Mouse (Mus musculus): ENCODE results near the gene Fntb. TPM values are rescaled to one million over a fixed set of nuclear protein-coding genes. Genes with fewer than 3 reads are reported as not detected.

The Fntb gene
- polyA plus RNA-seq, 1 experiment from 2014 or later, result 39.9 TPM

- no peaks in the 10 kb centered on the region for H3K4me1 ChIP-seq (ENCODE audit: control insufficient read depth, insufficient read depth, low read length)
- 89% methylated on average over 8 of the region's 8 CpGs for WGBS
- no peak overlapping the region for H3K4me3 ChIP-seq (replicated peaks; ENCODE audit: low read depth, low read length)
- H3K36me3 ChIP-seq (ENCODE audit: control insufficient read depth, insufficient read depth, low read length), result peaks cover 28% of the 10 kb centered on the region
- H3K9me3 ChIP-seq (ENCODE audit: control insufficient read depth, low read length), result no peaks in the 10 kb centered on the region
- ATAC-seq (ENCODE audit: low FRiP score, low TSS enrichment) (no peak), DNase-seq (no peak)
- no peak overlapping the region for H3K27ac ChIP-seq (replicated peaks; ENCODE audit: low read depth, low read length)
- H3K4me2 ChIP-seq (ENCODE audit: low read length), result no peak overlapping the region
- no peak overlapping the region for H3K9ac ChIP-seq (replicated peaks; ENCODE audit: low read length)
- H3K27me3 ChIP-seq (ENCODE audit: control insufficient read depth, insufficient read depth, low read length), result no peaks in the 10 kb centered on the region
Observed at GRCm38 (mm10) chr12:76920990-76921389, 155.6 kb downstream of the Fntb start.

- DNase-seq, result no peak
- H3K9me3 ChIP-seq (ENCODE audit: control insufficient read depth, low read length), result no peaks in the 10 kb centered on the region
- peaks cover 14% of the 10 kb centered on the region; the same call in 1 of the 2 replicates for H3K36me3 ChIP-seq (ENCODE audit: control insufficient read depth, insufficient read depth, low read length)
- no peak overlapping the region for H3K4me3 ChIP-seq (replicated peaks; ENCODE audit: low read depth, low read length)
- H3K9ac ChIP-seq (replicated peaks; ENCODE audit: low read length), result no peak overlapping the region
- no peaks in the 10 kb centered on the region for H3K4me1 ChIP-seq (ENCODE audit: control insufficient read depth, insufficient read depth, low read length)
- no peak overlapping the region for H3K27ac ChIP-seq (replicated peaks; ENCODE audit: low read depth, low read length)
- 96% methylated on average over 8 of the region's 8 CpGs for WGBS
- no peaks in the 10 kb centered on the region for H3K27me3 ChIP-seq (ENCODE audit: control insufficient read depth, insufficient read depth, low read length)
- no peak overlapping the region for H3K4me2 ChIP-seq (ENCODE audit: low read length)
- ATAC-seq (ENCODE audit: low FRiP score, low TSS enrichment), result no peak
Observed at GRCm38 (mm10) chr12:76923118-76923517, 157.7 kb downstream of the Fntb start.

GRCm38 (mm10) chr12:76924904-76925604 is 159.7 kb downstream of the Fntb start:
- H3K9ac ChIP-seq (replicated peaks; ENCODE audit: low read length), result no peak overlapping the region
- no peak for ATAC-seq (ENCODE audit: low FRiP score, low TSS enrichment)
- 95% methylated on average over 10 of the region's 10 CpGs for WGBS

GRCm38 (mm10) chr12:76926338-76926945 is 161.1 kb downstream of the Fntb start:
- no peak overlapping the region for H3K4me3 ChIP-seq (replicated peaks; ENCODE audit: low read depth, low read length)
- peaks cover 2% of the 10 kb centered on the region; the same call in 1 of the 2 replicates for H3K36me3 ChIP-seq (ENCODE audit: control insufficient read depth, insufficient read depth, low read length)
- no peak overlapping the region for H3K4me2 ChIP-seq (ENCODE audit: low read length)
- H3K9ac ChIP-seq (replicated peaks; ENCODE audit: low read length), result no peak overlapping the region
- ATAC-seq (ENCODE audit: low FRiP score, low TSS enrichment) (no peak), DNase-seq (no peak)
- H3K27me3 ChIP-seq (ENCODE audit: control insufficient read depth, insufficient read depth, low read length), result no peaks in the 10 kb centered on the region
- no peaks in the 10 kb centered on the region for H3K4me1 ChIP-seq (ENCODE audit: control insufficient read depth, insufficient read depth, low read length)
- 86% methylated on average over 10 of the region's 10 CpGs for WGBS
- no peak overlapping the region for H3K27ac ChIP-seq (replicated peaks; ENCODE audit: low read depth, low read length)
- H3K9me3 ChIP-seq (ENCODE audit: control insufficient read depth, low read length), result no peaks in the 10 kb centered on the region

More at GRCm38 (mm10) chr12:76924904-76925604, 159.7 kb downstream of the Fntb start:
- DNase-seq, result no peak
- Histone ChIP-seq H3K27me3 (ENCODE audit: control insufficient read depth, insufficient read depth, low read length) (no peaks in the 10 kb centered on the region), H3K9me3 (ENCODE audit: control insufficient read depth, low read length) (no peaks in the 10 kb centered on the region), H3K27ac (replicated peaks; ENCODE audit: low read depth, low read length) (no peak overlapping the region), H3K4me2 (ENCODE audit: low read length) (no peak overlapping the region), H3K36me3 (ENCODE audit: control insufficient read depth, insufficient read depth, low read length) (peaks cover 14% of the 10 kb centered on the region), H3K4me1 (ENCODE audit: control insufficient read depth, insufficient read depth, low read length) (no peaks in the 10 kb centered on the region), H3K4me3 (replicated peaks; ENCODE audit: low read depth, low read length) (no peak overlapping the region)

- Histone ChIP-seq H3K36me3 (ENCODE audit: control insufficient read depth, insufficient read depth, low read length) (peaks cover 2% of the 10 kb centered on the region; the same call in 1 of the 2 replicates), H3K4me3 (replicated peaks; ENCODE audit: low read depth, low read length) (no peak overlapping the region), H3K4me2 (ENCODE audit: low read length) (no peak overlapping the region), H3K27ac (replicated peaks; ENCODE audit: low read depth, low read length) (no peak overlapping the region), H3K9me3 (ENCODE audit: control insufficient read depth, low read length) (no peaks in the 10 kb centered on the region), H3K9ac (replicated peaks; ENCODE audit: low read length) (no peak overlapping the region), H3K4me1 (ENCODE audit: control insufficient read depth, insufficient read depth, low read length) (no peaks in the 10 kb centered on the region), H3K27me3 (ENCODE audit: control insufficient read depth, insufficient read depth, low read length) (no peaks in the 10 kb centered on the region)
- DNase-seq (no peak), ATAC-seq (ENCODE audit: low FRiP score, low TSS enrichment) (no peak)
- WGBS, result 87% methylated on average over 3 of the region's 3 CpGs
Observed at GRCm38 (mm10) chr12:76927012-76927411, 161.6 kb downstream of the Fntb start.

GRCm38 (mm10) chr12:76927539-76927938 is 162.2 kb downstream of the Fntb start:
- H3K27ac ChIP-seq (replicated peaks; ENCODE audit: low read depth, low read length), result no peak overlapping the region
- DNase-seq (no peak), ATAC-seq (ENCODE audit: low FRiP score, low TSS enrichment) (no peak)
- no peak overlapping the region for H3K4me3 ChIP-seq (replicated peaks; ENCODE audit: low read depth, low read length)
- peaks cover 2% of the 10 kb centered on the region; the same call in 1 of the 2 replicates for H3K36me3 ChIP-seq (ENCODE audit: control insufficient read depth, insufficient read depth, low read length)
- H3K4me1 ChIP-seq (ENCODE audit: control insufficient read depth, insufficient read depth, low read length), result no peaks in the 10 kb centered on the region
- no peaks in the 10 kb centered on the region for H3K27me3 ChIP-seq (ENCODE audit: control insufficient read depth, insufficient read depth, low read length)
- H3K4me2 ChIP-seq (ENCODE audit: low read length), result no peak overlapping the region
- no peaks in the 10 kb centered on the region for H3K9me3 ChIP-seq (ENCODE audit: control insufficient read depth, low read length)
- 61% methylated on average over 10 of the region's 10 CpGs for WGBS
- no peak overlapping the region for H3K9ac ChIP-seq (replicated peaks; ENCODE audit: low read length)

- Histone ChIP-seq H3K4me1 (ENCODE audit: control insufficient read depth, insufficient read depth, low read length) (no peaks in the 10 kb centered on the region), H3K36me3 (ENCODE audit: control insufficient read depth, insufficient read depth, low read length) (peaks cover 8% of the 10 kb centered on the region; the same call in 1 of the 2 replicates), H3K9ac (replicated peaks; ENCODE audit: low read length) (no peak overlapping the region), H3K27me3 (ENCODE audit: control insufficient read depth, insufficient read depth, low read length) (no peaks in the 10 kb centered on the region), H3K4me3 (replicated peaks; ENCODE audit: low read depth, low read length) (no peak overlapping the region), H3K27ac (replicated peaks; ENCODE audit: low read depth, low read length) (no peak overlapping the region), H3K9me3 (ENCODE audit: control insufficient read depth, low read length) (no peaks in the 10 kb centered on the region), H3K4me2 (ENCODE audit: low read length) (no peak overlapping the region)
- DNase-seq (no peak), ATAC-seq (ENCODE audit: low FRiP score, low TSS enrichment) (no peak)
- 63% methylated on average over 6 of the region's 6 CpGs for WGBS
Observed at GRCm38 (mm10) chr12:76930177-76930576, 164.8 kb downstream of the Fntb start.

GRCm38 (mm10) chr12:76931739-76932687 is 166.6 kb downstream of the Fntb start:
- Histone ChIP-seq H3K9ac (replicated peaks; ENCODE audit: low read length) (no peak overlapping the region), H3K4me3 (replicated peaks; ENCODE audit: low read depth, low read length) (no peak overlapping the region), H3K27me3 (ENCODE audit: control insufficient read depth, insufficient read depth, low read length) (no peaks in the 10 kb centered on the region), H3K4me2 (ENCODE audit: low read length) (no peak overlapping the region), H3K9me3 (ENCODE audit: control insufficient read depth, low read length) (no peaks in the 10 kb centered on the region), H3K27ac (replicated peaks; ENCODE audit: low read depth, low read length) (no peak overlapping the region), H3K36me3 (ENCODE audit: control insufficient read depth, insufficient read depth, low read length) (peaks cover 26% of the 10 kb centered on the region), H3K4me1 (ENCODE audit: control insufficient read depth, insufficient read depth, low read length) (no peaks in the 10 kb centered on the region)
- DNase-seq (no peak), ATAC-seq (ENCODE audit: low FRiP score, low TSS enrichment) (no peak)
- 84% methylated on average over 14 of the region's 14 CpGs for WGBS

Measured in midbrain, embryonic 14.5 days (tissue).